Mouse (Mus musculus) brain, adult 2 months (tissue): ENCODE data around the gene Olfr612.
"Not testable (repeated sequence)": the region's sequence is repeated elsewhere in the genome, so short reads cannot be mapped to it uniquely, and the experiment has no call there.

Experiments used
- DNase-seq: peaks from one replicate; pipeline ENCODE4 v3.0.0; 2011; ENCODE audit warnings: low read depth, low spot score

Olfr612 gene

GRCm38 (mm10) chr7:103542617-103543016, at the start of gene Olfr612:
Gene Olfr612 (minus strand): TSS chr7:103542717.
- DNase-seq: not testable (repeated sequence)

GRCm38 (mm10) chr7:103589803-103590202, 47.3 kb upstream of the Olfr612 start, which contains the start of gene Olfr618:
Gene Olfr618 (plus strand): TSS chr7:103590103.
- DNase-seq: no peak

- no peak for DNase-seq
Measured at GRCm38 (mm10) chr7:103572761-103573160, 30.2 kb upstream of the Olfr612 start, which contains the start of gene Olfr617. Gene Olfr617 (plus strand): TSS chr7:103573061.

- no peak for DNase-seq
Measured at GRCm38 (mm10) chr7:103569043-103569442, 26.5 kb upstream of the Olfr612 start, which contains the start of gene Olfr616. Gene Olfr616 (minus strand): TSS chr7:103569143.

GRCm38 (mm10) chr7:103555779-103556178, 13.3 kb upstream of the Olfr612 start, which contains the start of gene Olfr615:
Gene Olfr615 (plus strand): TSS chr7:103556079.
- DNase-seq: no peak

GRCm38 (mm10) chr7:103547774-103548173, 5.3 kb upstream of the Olfr612 start, which contains the start of gene Olfr613:
Gene Olfr613 (plus strand): TSS chr7:103548074.
- no peak for DNase-seq

- DNase-seq: not testable (repeated sequence)
Measured at GRCm38 (mm10) chr7:103520746-103521145, 21.8 kb downstream of the Olfr612 start, which contains the start of gene Olfr611. Gene Olfr611 (minus strand): TSS chr7:103520846.

GRCm38 (mm10) chr7:103512022-103512421, 30.5 kb downstream of the Olfr612 start, which contains the start of gene Olfr610:
Gene Olfr610 (minus strand): TSS chr7:103512122.
- DNase-seq: no peak

GRCm38 (mm10) chr7:103497962-103498361, 44.6 kb downstream of the Olfr612 start, which contains the start of gene Olfr609:
Gene Olfr609 (minus strand): TSS chr7:103498062.
- no peak for DNase-seq
